Mouse (Mus musculus) embryonic facial prominence, embryonic 13.5 days (tissue): ENCODE measurements around the gene Art4. TPM values are rescaled to one million over a fixed set of nuclear protein-coding genes. Genes with fewer than 3 reads are reported as not detected.

Experiments used
- ATAC-seq: fragments of 200-750 bp; cut with Nextera tagmentation; 2 replicates; pipeline ENCODE4 v1.8.0; 2017; ENCODE audit warnings: low read depth; ENCODE audit not compliant: insufficient number of reproducible peaks, insufficient read depth, low FRiP score, low TSS enrichment
- H3K27ac ChIP-seq: fragments of 300-500 bp; sonication (generic); 2 replicates; pipeline ENCODE4 v1.5.1; 2015; ENCODE audit warnings: moderate library complexity, mild to moderate bottlenecking, inconsistent platforms
- H3K27me3 ChIP-seq: fragments of 300-500 bp; sonication (generic); 2 replicates; pipeline ENCODE4 v1.6.1; 2015; ENCODE audit warnings: mild to moderate bottlenecking, inconsistent platforms
- H3K36me3 ChIP-seq: fragments of 300-500 bp; sonication (generic); 2 replicates; pipeline ENCODE4 v1.6.1; 2015; ENCODE audit warnings: mild to moderate bottlenecking, inconsistent platforms
- H3K4me1 ChIP-seq: fragments of 300-500 bp; sonication (generic); 2 replicates; pipeline ENCODE4 v1.6.1; 2015; ENCODE audit warnings: inconsistent platforms
- H3K4me2 ChIP-seq: fragments of 300-500 bp; sonication (generic); 2 replicates; pipeline ENCODE4 v1.6.1; 2015; ENCODE audit warnings: moderate library complexity, mild to moderate bottlenecking, inconsistent platforms
- H3K4me3 ChIP-seq: fragments of 300-500 bp; sonication (generic); 2 replicates; pipeline ENCODE4 v1.5.1; 2015; ENCODE audit warnings: mild to moderate bottlenecking, inconsistent platforms
- H3K9ac ChIP-seq: fragments of 300-500 bp; sonication (generic); 2 replicates; pipeline ENCODE4 v1.6.1; 2015; ENCODE audit warnings: mild to moderate bottlenecking, inconsistent platforms
- H3K9me3 ChIP-seq: fragments of 300-500 bp; sonication (generic); 2 replicates; pipeline ENCODE4 v1.6.1; 2016; ENCODE audit warnings: inconsistent platforms
- WGBS: fragments of 180-500 bp; shearing (Covaris S2); methylation state at CpG from one replicate; pipeline ENCODE4 v1.1.7; 2015; ENCODE audit warnings: mixed read lengths; 5-methylcytosine and 5-hydroxymethylcytosine counted together
- polyA plus RNA-seq: library from polyadenylated mRNA; unstranded; fragments of >200 nt; fragmentation: Nextera tagmentation; extraction: Ambion mirVana; gene quantifications from 2 replicates; pipeline ENCODE4 v1.2.1, GENCODE M21; 2015

Gene Art4
- polyA plus RNA-seq, 1 experiment from 2014 or later: 2.8 TPM

DNA sequence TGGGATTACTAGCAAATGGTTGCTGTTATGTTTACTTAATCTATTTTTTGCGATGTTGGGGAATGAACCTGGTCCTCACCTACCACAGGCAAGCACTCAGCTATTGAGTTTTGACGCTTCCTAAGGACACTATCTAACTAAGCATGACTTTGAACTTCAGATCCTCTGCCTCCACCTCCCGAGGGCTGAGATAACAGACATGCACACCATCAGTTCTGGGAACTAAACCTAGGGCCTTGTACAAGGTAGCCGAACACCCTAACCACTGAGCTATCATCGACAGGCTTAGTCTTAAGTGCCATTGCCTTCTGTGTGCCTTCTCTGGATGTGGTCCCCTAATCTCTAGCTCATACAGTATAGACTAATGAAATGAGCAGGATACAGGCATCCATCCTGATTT lies 7.8 kb upstream of the Art4 start:
- Histone ChIP-seq H3K4me2 (no peak overlapping the region), H3K4me3 (no peak overlapping the region), H3K4me1 (peaks cover 23% of the 10 kb centered on the region), H3K36me3 (no peaks in the 10 kb centered on the region), H3K9ac (no peak overlapping the region), H3K27me3 (no peaks in the 10 kb centered on the region), H3K9me3 (no peaks in the 10 kb centered on the region), H3K27ac (no peak overlapping the region)
- 86% methylated on average over 5 of the region's 5 CpGs for WGBS
- ATAC-seq: no peak

DNA sequence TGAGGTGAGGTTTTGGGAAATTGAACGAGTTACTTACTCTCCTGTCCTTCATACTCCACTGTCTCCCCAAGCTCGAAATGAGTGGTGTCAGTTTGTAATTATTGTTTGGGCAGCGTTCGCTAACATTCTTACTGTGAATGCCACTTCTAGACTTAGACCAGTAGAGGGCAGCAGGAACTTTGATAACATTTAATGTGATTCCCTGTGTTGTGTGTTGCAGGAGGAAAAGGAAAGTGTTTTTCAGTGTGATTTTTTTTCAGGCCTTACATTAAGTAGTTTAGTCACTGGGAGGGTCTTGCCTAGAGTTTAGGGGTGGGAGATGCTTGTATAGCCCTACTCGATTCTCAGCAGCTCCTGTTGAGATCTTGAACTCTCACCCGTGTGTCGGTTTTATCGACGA lies 3.5 kb upstream of the Art4 start:
- no peaks in the 10 kb centered on the region for H3K36me3 ChIP-seq
- no peak for ATAC-seq
- H3K27me3 ChIP-seq: no peaks in the 10 kb centered on the region
- H3K9ac ChIP-seq: no peak overlapping the region
- H3K9me3 ChIP-seq: no peaks in the 10 kb centered on the region
- peaks cover 26% of the 10 kb centered on the region for H3K4me1 ChIP-seq
- no peak overlapping the region for H3K4me3 ChIP-seq
- no peak overlapping the region for H3K4me2 ChIP-seq
- no peak overlapping the region for H3K27ac ChIP-seq
- 40% methylated on average over 9 of the region's 9 CpGs for WGBS

DNA sequence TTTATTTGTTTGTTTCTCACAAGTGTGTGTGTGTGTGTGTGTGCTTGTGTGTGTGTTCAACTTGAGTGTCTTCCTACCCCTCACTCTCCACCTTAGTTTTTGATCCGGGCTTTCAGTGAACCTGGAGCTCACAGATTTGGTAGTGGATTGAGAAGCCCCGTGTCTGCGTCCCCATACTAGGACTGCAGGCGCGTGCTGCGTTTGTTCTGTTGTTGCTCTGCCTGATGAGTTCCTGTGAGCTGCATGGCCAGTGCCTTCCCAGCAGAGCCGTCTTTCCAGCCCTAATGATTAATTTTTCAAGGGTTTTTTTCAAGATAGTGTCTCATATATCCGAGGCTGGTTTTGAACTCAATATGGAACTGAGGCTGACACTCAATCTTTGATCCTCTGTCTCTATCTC lies 887 bp upstream of the Art4 start:
- no peak for ATAC-seq
- Histone ChIP-seq H3K4me1 (peaks cover 21% of the 10 kb centered on the region), H3K27me3 (no peaks in the 10 kb centered on the region), H3K9me3 (no peaks in the 10 kb centered on the region), H3K4me3 (no peak overlapping the region), H3K4me2 (no peak overlapping the region), H3K36me3 (no peaks in the 10 kb centered on the region), H3K27ac (no peak overlapping the region), H3K9ac (no peak overlapping the region)
- WGBS: 64% methylated on average over 8 of the region's 8 CpGs

DNA sequence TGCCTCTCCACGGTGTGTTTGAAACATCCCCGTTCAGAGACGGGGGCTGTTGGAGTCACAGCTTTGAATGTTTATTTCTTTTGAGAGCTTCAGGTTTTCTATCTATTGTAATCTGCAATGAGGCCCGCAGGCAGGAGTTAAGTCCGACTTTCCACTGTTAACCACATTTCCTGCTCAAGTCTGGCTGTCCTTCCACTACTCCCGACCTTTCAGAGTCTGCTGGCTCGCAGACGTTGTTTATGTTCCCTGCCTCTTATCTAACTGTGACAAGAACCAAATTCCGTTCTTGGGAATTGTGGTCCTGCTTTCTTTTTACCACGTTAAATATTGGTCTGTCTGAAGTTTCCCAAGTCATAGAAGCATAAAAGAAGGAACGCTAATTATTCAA lies 334 bp upstream of the Art4 start:
- Histone ChIP-seq H3K9me3 (no peaks in the 10 kb centered on the region), H3K36me3 (no peaks in the 10 kb centered on the region), H3K9ac (peak overlapping the region; percentile 46; the same call in 1 of the 2 replicates), H3K4me2 (peak overlapping the region; percentile 40), H3K27me3 (no peaks in the 10 kb centered on the region), H3K4me3 (0 out of 2 replicates have a peak overlapping the region, but pooled peaks have one; percentile 6), H3K4me1 (peaks cover 22% of the 10 kb centered on the region), H3K27ac (peak overlapping the region; percentile 66; the same call in 1 of the 2 replicates)
- WGBS: 23% methylated on average over 11 of the region's 11 CpGs
- no peak for ATAC-seq

DNA sequence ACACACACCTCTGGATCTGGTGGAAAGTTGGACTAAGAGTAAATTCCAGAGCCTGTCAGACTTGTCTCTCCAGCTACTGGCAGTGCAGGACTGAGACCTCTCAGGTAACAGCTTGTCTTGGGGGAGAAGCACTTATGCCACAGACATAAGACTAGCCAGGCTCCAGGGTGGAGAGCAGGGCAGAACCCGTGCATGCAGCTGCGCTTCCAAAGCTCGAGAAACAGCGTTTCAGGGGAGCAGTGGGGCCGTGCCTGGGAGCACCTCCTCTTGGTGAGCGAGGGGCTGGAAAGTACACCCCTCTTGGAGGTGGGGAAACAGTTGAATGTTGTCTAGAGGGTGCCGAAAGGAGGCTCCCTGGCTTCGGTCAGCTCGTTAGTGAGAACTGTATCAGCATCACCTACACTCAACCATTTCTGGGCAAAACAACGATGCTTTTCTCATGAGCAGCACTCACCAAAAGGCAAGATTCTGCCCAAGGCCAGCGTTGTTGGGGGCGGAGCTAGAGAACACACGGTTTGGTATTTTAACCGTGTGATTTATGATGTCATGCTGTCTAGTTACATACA lies 1.4 kb downstream of the Art4 start:
- H3K27me3 ChIP-seq: no peaks in the 10 kb centered on the region
- peak; percentile 65; the same call in 1 of the 2 replicates for ATAC-seq
- H3K36me3 ChIP-seq: no peaks in the 10 kb centered on the region
- H3K9me3 ChIP-seq: no peaks in the 10 kb centered on the region
- 48% methylated on average over 14 of the region's 14 CpGs for WGBS
- H3K9ac ChIP-seq: 0 out of 2 replicates have a peak overlapping the region, but pooled peaks have one; percentile 37
- H3K4me1 ChIP-seq: peaks cover 30% of the 10 kb centered on the region
- peak overlapping the region; percentile 4; the same call in 1 of the 2 replicates for H3K4me3 ChIP-seq
- H3K4me2 ChIP-seq: peak overlapping the region; percentile 42
- H3K27ac ChIP-seq: peak overlapping the region; percentile 81

DNA sequence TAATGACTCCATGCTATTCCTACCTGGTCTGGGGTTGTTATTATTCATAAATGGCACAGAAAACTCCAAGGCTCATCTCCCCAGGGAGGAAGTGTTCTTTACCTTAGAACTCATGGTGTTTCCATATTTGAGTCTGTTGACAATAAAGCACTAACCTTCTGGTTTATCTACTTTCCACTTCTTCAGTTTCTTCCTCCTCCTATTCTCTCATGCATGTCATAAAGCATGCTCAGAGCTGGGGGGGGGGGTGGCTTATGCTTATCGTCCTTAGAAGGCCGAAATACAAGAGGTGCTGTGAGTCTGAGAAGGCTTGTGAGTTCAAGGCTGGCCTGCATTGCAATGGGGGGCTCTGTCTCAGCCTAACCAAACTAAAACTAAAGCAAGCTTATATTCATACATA lies 2.4 kb downstream of the Art4 start:
- ATAC-seq: no peak
- H3K9ac ChIP-seq: no peak overlapping the region
- H3K9me3 ChIP-seq: no peaks in the 10 kb centered on the region
- no peak overlapping the region for H3K4me2 ChIP-seq
- WGBS: 76% methylated on average over 2 of the region's 2 CpGs
- no peak overlapping the region for H3K4me3 ChIP-seq
- H3K27me3 ChIP-seq: no peaks in the 10 kb centered on the region
- H3K36me3 ChIP-seq: no peaks in the 10 kb centered on the region
- no peak overlapping the region for H3K27ac ChIP-seq
- peaks cover 30% of the 10 kb centered on the region for H3K4me1 ChIP-seq

DNA sequence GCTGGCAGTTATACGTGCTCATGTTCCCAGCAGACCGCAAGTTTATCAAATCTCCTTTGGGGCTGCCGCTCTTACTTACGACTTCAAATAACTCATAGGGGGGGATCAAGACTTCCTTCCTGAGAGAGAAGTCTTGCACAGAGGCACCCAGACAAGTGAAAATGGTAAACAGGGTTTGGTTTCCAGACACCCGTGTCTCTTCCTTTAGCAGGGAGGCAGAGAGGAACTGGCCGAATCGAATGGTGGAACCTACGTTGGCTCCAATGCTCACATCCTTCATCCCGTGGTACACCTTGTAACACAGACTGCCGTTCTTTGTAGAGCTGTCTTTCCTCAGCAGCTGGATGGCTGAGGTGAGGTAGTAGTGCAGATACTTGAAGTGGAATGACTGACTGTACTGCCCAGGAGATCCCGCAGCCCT lies 3.2 kb downstream of the Art4 start:
- Histone ChIP-seq H3K36me3 (no peaks in the 10 kb centered on the region), H3K4me3 (no peak overlapping the region), H3K9me3 (no peaks in the 10 kb centered on the region), H3K9ac (no peak overlapping the region), H3K4me2 (no peak overlapping the region), H3K4me1 (peaks cover 30% of the 10 kb centered on the region), H3K27me3 (no peaks in the 10 kb centered on the region), H3K27ac (no peak overlapping the region)
- WGBS: 86% methylated on average over 11 of the region's 11 CpGs
- ATAC-seq: no peak

DNA sequence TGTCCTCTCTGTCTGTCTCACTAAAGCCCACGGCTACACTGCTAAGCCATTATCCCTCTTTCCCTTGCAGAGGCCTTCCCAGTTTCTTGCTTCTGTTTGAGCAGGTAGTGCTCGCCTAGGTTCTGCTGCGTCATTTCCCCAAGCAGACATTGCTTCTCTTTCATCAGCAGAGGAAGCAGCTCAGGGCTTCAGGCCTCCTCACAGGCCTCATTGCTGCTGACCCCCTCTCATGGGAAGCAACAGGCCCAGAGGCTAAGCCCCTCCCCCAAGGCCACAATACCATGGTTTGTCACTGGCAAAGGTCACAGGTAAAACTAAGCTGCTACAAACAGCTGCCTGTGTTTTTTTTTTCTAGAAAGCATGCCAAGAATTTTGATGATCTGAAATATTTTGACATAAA lies 4.8 kb downstream of the Art4 start:
- no peak overlapping the region for H3K4me3 ChIP-seq
- no peak overlapping the region for H3K4me2 ChIP-seq
- 32% methylated on average over 3 of the region's 3 CpGs for WGBS
- H3K9ac ChIP-seq: no peak overlapping the region
- ATAC-seq: no peak
- peak overlapping the region; percentile 69; the same call in 1 of the 2 replicates for H3K27ac ChIP-seq
- H3K4me1 ChIP-seq: peaks cover 28% of the 10 kb centered on the region
- no peaks in the 10 kb centered on the region for H3K36me3 ChIP-seq
- H3K27me3 ChIP-seq: no peaks in the 10 kb centered on the region
- H3K9me3 ChIP-seq: no peaks in the 10 kb centered on the region

DNA sequence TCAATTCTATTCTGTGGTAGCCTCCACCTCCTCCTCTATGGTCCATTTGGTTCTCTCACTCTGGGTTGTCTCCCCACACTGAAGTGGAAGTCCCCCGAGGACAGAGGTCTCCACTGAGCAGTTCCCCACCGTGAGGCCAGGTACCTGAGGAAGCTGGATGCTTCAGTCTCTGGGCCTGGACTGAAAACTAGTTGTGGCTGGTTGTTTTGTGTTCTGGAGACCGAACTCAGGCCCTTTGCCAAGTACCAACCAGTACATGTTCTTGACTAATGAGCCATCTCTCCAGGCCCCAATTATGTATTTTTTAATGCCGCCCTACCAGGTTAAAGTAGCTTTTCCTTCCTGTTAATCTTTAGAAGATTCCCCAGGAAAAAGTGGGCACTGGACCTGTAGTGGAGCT lies 5.2 kb downstream of the Art4 start:
- peak overlapping the region; percentile 69; the same call in 1 of the 2 replicates for H3K27ac ChIP-seq
- no peak overlapping the region for H3K9ac ChIP-seq
- no peak overlapping the region for H3K4me2 ChIP-seq
- H3K9me3 ChIP-seq: no peaks in the 10 kb centered on the region
- H3K27me3 ChIP-seq: no peaks in the 10 kb centered on the region
- no peak overlapping the region for H3K4me3 ChIP-seq
- H3K4me1 ChIP-seq: peaks cover 24% of the 10 kb centered on the region
- WGBS: 72% methylated on average over 4 of the region's 4 CpGs
- H3K36me3 ChIP-seq: no peaks in the 10 kb centered on the region
- ATAC-seq: no peak

DNA sequence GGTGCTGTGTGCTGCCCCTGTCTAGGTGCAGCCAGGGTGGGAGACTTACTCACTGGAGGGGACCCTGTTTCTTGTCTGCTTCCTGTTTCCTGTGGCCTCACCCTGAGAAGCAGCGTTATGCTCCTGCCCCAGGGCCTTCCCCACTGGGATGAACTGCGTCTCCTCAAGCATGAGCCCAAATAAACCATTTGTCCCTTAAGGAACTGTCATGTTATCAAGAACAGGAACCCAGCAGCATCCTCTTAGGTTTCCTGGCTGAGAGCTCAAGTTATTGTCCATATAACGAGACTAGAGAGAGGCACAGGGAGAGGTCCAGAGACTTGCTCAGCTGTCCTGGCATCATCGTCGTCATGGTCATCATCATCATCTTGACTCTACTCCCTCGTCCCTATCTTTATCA lies 7.3 kb downstream of the Art4 start:
- WGBS: 63% methylated on average over 6 of the region's 6 CpGs
- ATAC-seq: no peak
- Histone ChIP-seq H3K4me1 (peaks cover 9% of the 10 kb centered on the region), H3K4me3 (no peak overlapping the region), H3K27me3 (no peaks in the 10 kb centered on the region), H3K9ac (no peak overlapping the region), H3K4me2 (no peak overlapping the region), H3K9me3 (no peaks in the 10 kb centered on the region), H3K36me3 (no peaks in the 10 kb centered on the region), H3K27ac (no peak overlapping the region)

DNA sequence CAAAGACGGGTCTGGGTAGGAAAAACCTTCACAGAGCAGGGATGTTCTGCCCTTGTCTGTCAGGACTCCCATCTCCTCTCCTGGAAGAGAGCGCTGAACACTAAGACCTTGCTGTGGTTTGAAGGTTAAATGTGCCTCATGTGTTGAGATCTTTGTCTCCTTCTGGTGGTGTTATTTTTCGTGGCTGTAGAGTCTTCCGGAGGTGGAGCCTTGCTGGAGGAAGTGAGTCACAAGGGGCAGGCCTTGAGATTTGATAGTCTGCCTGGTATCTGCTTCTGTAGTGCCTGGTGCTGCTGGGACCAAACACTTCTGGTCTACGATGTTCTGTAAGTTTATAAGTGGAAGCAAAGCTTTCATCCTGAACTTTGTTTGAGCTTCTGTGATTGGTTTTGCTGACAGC lies 8.6 kb downstream of the Art4 start:
- H3K9me3 ChIP-seq: no peaks in the 10 kb centered on the region
- H3K27ac ChIP-seq: no peak overlapping the region
- H3K36me3 ChIP-seq: no peaks in the 10 kb centered on the region
- WGBS: 86% methylated on average over 5 of the region's 5 CpGs
- H3K4me3 ChIP-seq: no peak overlapping the region
- H3K4me1 ChIP-seq: peaks cover 9% of the 10 kb centered on the region
- no peak for ATAC-seq
- no peak overlapping the region for H3K9ac ChIP-seq
- H3K4me2 ChIP-seq: no peak overlapping the region
- no peaks in the 10 kb centered on the region for H3K27me3 ChIP-seq

DNA sequence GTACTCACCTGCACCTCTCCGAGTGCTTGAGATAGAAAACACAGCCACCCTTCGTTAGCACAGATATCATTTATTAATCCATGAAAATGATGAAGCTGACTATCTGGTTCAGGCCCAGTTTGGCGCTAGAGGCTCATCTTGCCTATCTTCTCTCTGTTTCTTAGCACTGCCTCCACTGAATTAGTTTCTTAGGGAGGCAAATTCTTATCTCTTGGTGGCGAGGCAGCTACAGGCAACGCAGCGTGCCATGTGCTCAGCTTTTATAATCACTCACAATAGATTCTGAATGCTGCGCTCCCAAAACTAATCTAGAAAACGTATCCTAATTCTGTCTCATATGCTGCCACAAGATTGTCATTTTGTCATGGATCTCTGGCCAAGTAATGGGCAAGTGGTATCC lies 9.1 kb downstream of the Art4 start:
- 90% methylated on average over 8 of the region's 8 CpGs for WGBS
- peaks cover 9% of the 10 kb centered on the region for H3K4me1 ChIP-seq
- ATAC-seq: no peak
- no peaks in the 10 kb centered on the region for H3K36me3 ChIP-seq
- H3K27me3 ChIP-seq: no peaks in the 10 kb centered on the region
- no peak overlapping the region for H3K4me3 ChIP-seq
- H3K9me3 ChIP-seq: no peaks in the 10 kb centered on the region
- no peak overlapping the region for H3K9ac ChIP-seq
- no peak overlapping the region for H3K4me2 ChIP-seq
- H3K27ac ChIP-seq: no peak overlapping the region
